Mouse (Mus musculus) small intestine, adult 10 weeks (tissue): ENCODE data around the gene Art1. TPM values are rescaled to one million over a fixed set of nuclear protein-coding genes. Genes with fewer than 3 reads are reported as not detected.

Experiments used
- polyA plus RNA-seq: library from polyadenylated mRNA; stranded (reverse); fragments of 350-450 nt; fragmentation: Illumina TruSeq; extraction: RNeasy Lipid Tissue Mini Kit (QIAGEN cat#74804); gene quantifications from one replicate; pipeline ENCODE4 v1.2.3, GENCODE M21; 2014; ENCODE audit warnings: low replicate concordance

Gene Art1
- polyA plus RNA-seq: not detected

GRCm38 (mm10) chr7:102101487-102101886 lies at the start of gene Art1:
Gene Art1, plus strand, starts transcription at chr7:102101743.

GRCm38 (mm10) chr7:102065046-102065891 lies 36.3 kb upstream of the Art1 start, which contains the start of the genes Rnf121, Xndc1 and Xntrpc:
Gene Rnf121, minus strand, starts transcription at chr7:102065469.
Gene Xndc1, plus strand, starts transcription at chr7:102065511.
Gene Xntrpc, plus strand, starts transcription at chr7:102065713.

GRCm38 (mm10) chr7:102082816-102083215 lies 18.7 kb upstream of the Art1 start, which contains the start of gene Trpc2:
Gene Trpc2, plus strand, starts transcription at chr7:102083116.

GRCm38 (mm10) chr7:102109171-102109570 lies 7.6 kb downstream of the Art1 start, which contains the start of gene Art5:
Gene Art5, minus strand, starts transcription at chr7:102109489.

GRCm38 (mm10) chr7:102116579-102117331 lies 15.2 kb downstream of the Art1 start, which contains the start of gene Chrna10:
Gene Chrna10, minus strand, starts transcription at chr7:102116828.

Other genes starting within 250 kb of the Art1 start
- not detected for gene Folr2, start 244.5 kb upstream of the Art1 start, polyA plus RNA-seq
- gene Anapc15, start 238.0 kb upstream of the Art1 start, polyA plus RNA-seq: 9.5 TPM
- not detected for gene Folr1, start 231.0 kb upstream of the Art1 start, polyA plus RNA-seq
- 6.5 TPM for gene Lamtor1, start 195.8 kb upstream of the Art1 start, polyA plus RNA-seq
- gene Tomt, start 195.4 kb upstream of the Art1 start, polyA plus RNA-seq: not detected
- gene Lrrc51, start 167.8 kb upstream of the Art1 start, polyA plus RNA-seq: 0.59 TPM
- gene Numa1, start 167.6 kb upstream of the Art1 start, polyA plus RNA-seq: 41.5 TPM
- 12.4 TPM for gene Il18bp, start 83.1 kb upstream of the Art1 start, polyA plus RNA-seq
- gene Rnf121, start 36.3 kb upstream of the Art1 start, polyA plus RNA-seq: 23.8 TPM
- gene Xndc1, start 36.2 kb upstream of the Art1 start, polyA plus RNA-seq: 11.6 TPM
- gene Xntrpc, start 36.0 kb upstream of the Art1 start, polyA plus RNA-seq: 0.11 TPM
- not detected for gene Trpc2, start 18.6 kb upstream of the Art1 start, polyA plus RNA-seq
- not detected for gene Art5, start 7.7 kb downstream of the Art1 start, polyA plus RNA-seq
- not detected for gene Chrna10, start 15.1 kb downstream of the Art1 start, polyA plus RNA-seq
- gene Nup98, start 108.4 kb downstream of the Art1 start, polyA plus RNA-seq: 29.9 TPM
- gene Pgap2, start 108.5 kb downstream of the Art1 start, polyA plus RNA-seq: 27.7 TPM
- 1.5 TPM for gene Rhog, start 154.3 kb downstream of the Art1 start, polyA plus RNA-seq
- 4.9 TPM for gene Stim1, start 166.1 kb downstream of the Art1 start, polyA plus RNA-seq